Mouse (Mus musculus): Measurements from ENCODE around the gene Ctdnep1. TPM values are rescaled to one million over a fixed set of nuclear protein-coding genes. Genes with fewer than 3 reads are reported as not detected.

The Ctdnep1 gene
- polyA plus RNA-seq, 1 experiment from 2014 or later, result 23.0 TPM

DNA sequence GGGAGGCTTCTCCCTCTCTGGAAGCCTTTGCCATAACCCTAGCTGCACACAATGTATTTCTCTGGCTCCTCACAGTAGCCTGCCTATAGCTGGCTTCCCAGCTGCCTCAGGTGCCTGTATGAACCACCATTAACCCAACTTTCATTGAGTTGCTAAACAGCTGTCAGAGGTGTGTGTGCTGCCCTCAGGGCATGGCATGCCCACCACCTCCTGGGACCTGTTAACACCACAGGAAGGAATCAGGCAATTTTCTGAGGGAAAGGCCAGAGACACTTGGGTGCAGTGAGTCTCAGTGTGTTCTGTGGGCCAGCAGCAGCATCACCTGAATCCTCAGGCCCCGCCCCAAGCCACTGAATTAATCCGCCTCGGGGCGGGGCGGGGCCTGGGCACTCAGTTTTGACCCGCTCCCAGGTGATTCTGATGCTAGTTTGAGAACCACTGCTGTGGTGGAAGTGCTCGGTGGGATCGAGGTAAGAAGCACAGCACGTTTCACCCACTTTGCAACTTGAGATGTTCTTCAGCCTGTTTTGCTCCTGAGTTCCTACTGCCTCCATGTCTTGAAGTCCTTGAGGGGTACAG lies 42.5 kb upstream of the Ctdnep1 start:
- no peak overlapping the region for H3K27ac ChIP-seq
- peaks cover 23% of the 10 kb centered on the region for H3K4me1 ChIP-seq
- no peak for ATAC-seq (ENCODE audit: low FRiP score, low read depth)
- no peak overlapping the region for H3K9ac ChIP-seq
- H3K4me3 ChIP-seq, result no peak overlapping the region
- no peaks in the 10 kb centered on the region for H3K9me3 ChIP-seq
- H3K4me2 ChIP-seq (replicated peaks), result no peak overlapping the region
- WGBS, result 27% methylated on average over 9 of the region's 9 CpGs
- H3K27me3 ChIP-seq (replicated peaks), result peaks cover 41% of the 10 kb centered on the region
- no peaks in the 10 kb centered on the region for H3K36me3 ChIP-seq

- H3K9me3 ChIP-seq, result no peaks in the 10 kb centered on the region
- H3K27me3 ChIP-seq (replicated peaks), result peaks cover 41% of the 10 kb centered on the region
- H3K4me2 ChIP-seq (replicated peaks), result no peak overlapping the region
- H3K27ac ChIP-seq, result no peak overlapping the region
- 75% methylated on average over 5 of the region's 5 CpGs for WGBS
- H3K9ac ChIP-seq, result no peak overlapping the region
- H3K4me3 ChIP-seq, result no peak overlapping the region
- no peak for ATAC-seq (ENCODE audit: low FRiP score, low read depth)
- H3K4me1 ChIP-seq, result peaks cover 21% of the 10 kb centered on the region
- H3K36me3 ChIP-seq, result peaks cover 2% of the 10 kb centered on the region; the same call in 1 of the 2 replicates
Observed at GRCm38 (mm10) chr11:69939181-69939580, 41.8 kb upstream of the Ctdnep1 start.

- Histone ChIP-seq H3K4me1 (peaks cover 19% of the 10 kb centered on the region), H3K36me3 (peaks cover 7% of the 10 kb centered on the region; the same call in 1 of the 2 replicates), H3K4me2 (replicated peaks) (no peak overlapping the region), H3K9ac (no peak overlapping the region), H3K27me3 (replicated peaks) (peaks cover 41% of the 10 kb centered on the region), H3K27ac (no peak overlapping the region), H3K9me3 (no peaks in the 10 kb centered on the region), H3K4me3 (no peak overlapping the region)
- WGBS, result 93% methylated on average over 17 of the region's 17 CpGs
- ATAC-seq (ENCODE audit: low FRiP score, low read depth), result no peak
Observed at GRCm38 (mm10) chr11:69939731-69940130, 41.2 kb upstream of the Ctdnep1 start.

- Histone ChIP-seq H3K4me3 (no peak overlapping the region), H3K4me1 (peaks cover 11% of the 10 kb centered on the region), H3K9ac (no peak overlapping the region), H3K27me3 (replicated peaks) (peaks cover 33% of the 10 kb centered on the region), H3K36me3 (peaks cover 13% of the 10 kb centered on the region; the same call in 1 of the 2 replicates), H3K9me3 (no peaks in the 10 kb centered on the region), H3K27ac (no peak overlapping the region), H3K4me2 (replicated peaks) (no peak overlapping the region)
- 70% methylated on average over 4 of the region's 4 CpGs for WGBS
- ATAC-seq (ENCODE audit: low FRiP score, low read depth), result no peak
Observed at GRCm38 (mm10) chr11:69940962-69941361, 40.0 kb upstream of the Ctdnep1 start.

GRCm38 (mm10) chr11:69945216-69945615 lies 35.7 kb upstream of the Ctdnep1 start:
- Histone ChIP-seq H3K27ac (no peak overlapping the region), H3K9me3 (no peaks in the 10 kb centered on the region), H3K27me3 (replicated peaks) (no peaks in the 10 kb centered on the region), H3K4me1 (peaks cover 9% of the 10 kb centered on the region), H3K36me3 (peaks cover 13% of the 10 kb centered on the region; the same call in 1 of the 2 replicates), H3K4me3 (no peak overlapping the region), H3K4me2 (replicated peaks) (no peak overlapping the region), H3K9ac (no peak overlapping the region)
- 87% methylated on average over 13 of the region's 13 CpGs for WGBS
- no peak for ATAC-seq (ENCODE audit: low FRiP score, low read depth)

DNA sequence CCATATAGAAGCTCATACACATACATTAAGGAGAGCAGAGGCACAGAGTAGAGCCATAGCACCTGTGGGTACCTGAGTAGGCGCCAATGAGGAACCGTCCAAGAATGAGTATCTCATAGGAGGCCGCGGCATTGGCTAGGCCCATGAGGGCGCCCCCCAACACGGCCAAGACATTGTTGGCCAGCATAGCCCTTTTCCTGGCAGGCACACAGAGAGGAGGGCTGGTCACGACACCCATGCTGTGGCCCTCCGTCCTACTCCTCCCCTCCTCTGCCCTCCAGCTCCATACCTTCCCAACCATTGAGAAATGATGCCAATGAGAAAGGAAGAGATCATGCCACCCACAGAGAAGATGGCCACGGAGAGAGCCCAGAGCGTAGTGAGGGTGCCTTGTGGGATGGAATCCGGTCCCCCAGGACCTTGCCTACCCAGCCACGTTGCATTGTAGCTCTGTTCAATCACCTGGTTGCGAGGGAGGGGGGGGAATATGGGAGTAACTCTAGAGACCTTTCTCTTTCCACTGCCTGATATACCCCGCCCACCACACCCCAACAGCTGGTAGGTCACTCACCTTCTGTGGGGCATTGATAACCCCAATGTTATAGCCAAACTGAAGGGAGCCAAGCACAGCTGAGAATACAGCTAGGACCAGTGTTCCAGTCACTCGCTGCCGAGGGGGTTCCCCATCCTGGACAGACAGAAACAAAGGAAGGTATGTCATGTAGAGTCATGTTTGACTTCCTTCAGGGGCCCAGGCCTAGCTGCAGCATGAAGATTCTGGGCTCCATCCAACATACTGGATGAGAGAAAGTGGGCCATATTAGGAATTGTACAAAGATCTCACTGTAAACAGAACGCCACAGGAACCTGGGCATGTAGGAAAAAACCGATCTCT lies 34.7 kb upstream of the Ctdnep1 start:
- Histone ChIP-seq H3K4me2 (replicated peaks) (peak overlapping the region; percentile 62; the same call in 1 of the 2 replicates), H3K9me3 (no peaks in the 10 kb centered on the region), H3K27me3 (replicated peaks) (0 out of 2 replicates have a peak, but pooled peaks cover 3% of the 10 kb centered on the region), H3K9ac (no peak overlapping the region), H3K27ac (no peak overlapping the region), H3K36me3 (peaks cover 13% of the 10 kb centered on the region; the same call in 1 of the 2 replicates), H3K4me3 (no peak overlapping the region), H3K4me1 (peaks cover 9% of the 10 kb centered on the region)
- 92% methylated on average over 18 of the region's 18 CpGs for WGBS
- ATAC-seq (ENCODE audit: low FRiP score, low read depth), result no peak

DNA sequence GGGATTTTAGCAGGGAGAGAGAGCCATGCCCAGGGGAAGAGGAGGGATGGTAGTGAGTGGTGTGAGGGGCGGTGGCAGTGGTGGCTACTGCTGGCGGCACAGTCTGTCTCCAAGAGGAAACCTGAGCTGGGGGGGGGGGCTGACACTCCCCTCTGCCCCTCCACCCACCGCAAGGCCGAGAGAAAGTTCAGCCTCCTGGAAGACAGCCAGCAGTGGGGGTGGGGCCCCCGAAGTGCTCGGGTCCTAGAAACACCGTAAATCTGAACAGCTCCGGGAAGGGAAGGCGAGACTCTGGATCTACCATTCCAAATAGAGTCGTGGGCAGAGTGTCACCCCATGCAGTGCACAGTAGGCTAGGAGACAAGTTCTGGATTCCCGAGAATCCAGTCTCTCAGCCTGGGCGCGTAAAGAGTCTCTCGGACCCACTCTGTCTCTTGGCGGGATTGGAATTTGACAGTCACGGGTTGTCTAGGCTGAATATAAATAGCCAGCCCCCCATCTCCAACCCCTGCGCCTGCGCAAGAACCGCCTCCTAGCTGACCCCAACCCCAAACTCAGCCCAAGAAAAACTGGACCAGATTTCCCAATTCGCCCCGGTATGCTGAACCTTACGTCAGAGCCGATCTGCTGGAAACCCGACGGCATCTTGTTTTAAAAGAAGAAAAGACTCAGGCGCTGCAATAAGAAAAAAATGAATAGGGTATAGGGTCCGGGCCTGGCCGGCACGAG lies 33.5 kb upstream of the Ctdnep1 start:
- Histone ChIP-seq H3K36me3 (peaks cover 13% of the 10 kb centered on the region; the same call in 1 of the 2 replicates), H3K9ac (peak overlapping the region; percentile 55), H3K4me2 (replicated peaks) (peak overlapping the region; percentile 62), H3K9me3 (no peaks in the 10 kb centered on the region), H3K4me1 (peaks cover 9% of the 10 kb centered on the region), H3K4me3 (peak overlapping the region; percentile 41), H3K27ac (peak overlapping the region; percentile 42; the same call in 1 of the 2 replicates), H3K27me3 (replicated peaks) (0 out of 2 replicates have a peak, but pooled peaks cover 5% of the 10 kb centered on the region)
- ATAC-seq (ENCODE audit: low FRiP score, low read depth), result peak; percentile 45
- 3% methylated on average over 29 of the region's 29 CpGs for WGBS

- H3K4me1 ChIP-seq, result peaks cover 9% of the 10 kb centered on the region
- H3K9me3 ChIP-seq, result no peaks in the 10 kb centered on the region
- peak; percentile 92 for ATAC-seq (ENCODE audit: low FRiP score, low read depth)
- peak within 1 kb of the TSS; percentile 41 for H3K4me3 ChIP-seq
- peak within 1 kb of the TSS; percentile 55 for H3K9ac ChIP-seq
- H3K36me3 ChIP-seq, result peaks cover 13% of the 10 kb centered on the region; the same call in 1 of the 2 replicates
- H3K4me2 ChIP-seq (replicated peaks), result peak within 1 kb of the TSS; percentile 62
- H3K27ac ChIP-seq, result peak within 1 kb of the TSS; percentile 42; the same call in 1 of the 2 replicates
- under 1% methylated on average over 33 of the region's 34 CpGs for WGBS
- 0 out of 2 replicates have a peak, but pooled peaks cover 5% of the 10 kb centered on the region for H3K27me3 ChIP-seq (replicated peaks)
Observed at GRCm38 (mm10) chr11:69948066-69948762, 32.7 kb upstream of the Ctdnep1 start, which contains the start of gene Slc2a4. Gene Slc2a4, minus strand, starts transcription at chr11:69948188.

- no peak overlapping the region for H3K27ac ChIP-seq
- H3K36me3 ChIP-seq, result peaks cover 13% of the 10 kb centered on the region; the same call in 1 of the 2 replicates
- H3K4me2 ChIP-seq (replicated peaks), result peak overlapping the region; percentile 62
- peak overlapping the region; percentile 30 for H3K9ac ChIP-seq
- H3K4me1 ChIP-seq, result peaks cover 9% of the 10 kb centered on the region
- H3K9me3 ChIP-seq, result no peaks in the 10 kb centered on the region
- peak overlapping the region; percentile 41 for H3K4me3 ChIP-seq
- peak; percentile 48 for ATAC-seq (ENCODE audit: low FRiP score, low read depth)
- under 1% methylated on average over 14 of the region's 14 CpGs for WGBS
- 0 out of 2 replicates have a peak, but pooled peaks cover 5% of the 10 kb centered on the region for H3K27me3 ChIP-seq (replicated peaks)
Observed at GRCm38 (mm10) chr11:69948763-69949150, 32.2 kb upstream of the Ctdnep1 start.

DNA sequence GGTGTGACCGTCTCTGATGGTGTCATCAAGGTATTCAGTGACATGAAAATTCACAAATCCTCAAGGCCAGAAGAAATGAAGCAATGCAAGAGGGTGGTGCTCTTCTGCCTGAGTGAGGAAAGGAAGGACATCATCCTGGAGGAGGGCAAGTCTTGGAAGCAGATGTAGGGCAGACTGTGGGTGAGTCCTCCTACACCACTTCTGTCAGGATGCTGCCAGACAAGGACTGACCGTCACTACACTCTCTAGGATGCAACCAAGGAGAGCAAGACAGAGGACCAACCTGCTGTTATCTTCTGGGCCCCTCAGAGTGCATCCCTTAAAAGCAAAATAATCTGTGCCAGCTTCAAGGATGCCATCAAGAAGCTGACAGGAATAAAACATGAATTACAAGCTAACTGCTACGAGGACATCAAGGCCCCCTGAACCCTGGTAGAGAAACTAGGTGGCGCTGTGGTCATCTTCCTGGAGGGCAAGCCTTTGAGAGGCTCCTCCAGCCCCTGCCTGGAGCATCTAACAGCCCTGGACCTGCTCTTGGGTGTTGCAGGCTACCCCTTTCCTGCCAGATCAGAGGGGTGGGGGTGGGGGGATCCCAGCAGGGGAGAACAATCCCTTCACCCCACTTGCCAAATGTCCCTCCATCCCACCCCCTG lies 30.0 kb upstream of the Ctdnep1 start:
- Histone ChIP-seq H3K36me3 (no peaks in the 10 kb centered on the region), H3K9me3 (no peaks in the 10 kb centered on the region), H3K4me3 (no peak overlapping the region), H3K27ac (no peak overlapping the region), H3K4me2 (replicated peaks) (no peak overlapping the region), H3K27me3 (replicated peaks) (peaks cover 7% of the 10 kb centered on the region; the same call in 1 of the 2 replicates), H3K4me1 (peaks cover 9% of the 10 kb centered on the region), H3K9ac (no peak overlapping the region)
- ATAC-seq (ENCODE audit: low FRiP score, low read depth), result no peak
- 47% methylated on average over 4 of the region's 4 CpGs for WGBS

GRCm38 (mm10) chr11:69952274-69952673 lies 28.7 kb upstream of the Ctdnep1 start:
- Histone ChIP-seq H3K9ac (no peak overlapping the region), H3K36me3 (no peaks in the 10 kb centered on the region), H3K27me3 (replicated peaks) (peaks cover 7% of the 10 kb centered on the region; the same call in 1 of the 2 replicates), H3K4me1 (peaks cover 6% of the 10 kb centered on the region), H3K4me2 (replicated peaks) (no peak overlapping the region), H3K27ac (no peak overlapping the region), H3K4me3 (no peak overlapping the region), H3K9me3 (no peaks in the 10 kb centered on the region)
- ATAC-seq (ENCODE audit: low FRiP score, low read depth), result no peak
- WGBS, result 43% methylated on average over 1 of the region's 1 CpGs

All from neural tube, embryonic 12.5 days (tissue).